Mouse (Mus musculus) ES-Bruce4 (cell line): ENCODE measurements around the gene 1810010D01Rik.

ENCODE experiments used
- CTCF ChIP-seq: IDR thresholded peaks from one replicate; pipeline ENCODE4 v1.8.1; 2011; ENCODE audit warnings: low read depth, low read length
- POLR2A ChIP-seq: IDR thresholded peaks from one replicate; pipeline ENCODE4 v1.8.1; 2011; ENCODE audit warnings: low read length; ENCODE audit not compliant: insufficient read depth

- TF ChIP-seq CTCF (no peak), POLR2A (no peak)
Measured at GRCm38 (mm10) chr7:145198223-145198714, 9.7 kb downstream of the 1810010D01Rik start.
